19 mouse cellular contexts compared by ENCODE assay signal in genomic region chr13:91591863-91592262, GRCm38 (mm10).
DNase-seq lines count a peak whose midpoint lies in the region; ATAC-seq and TF ChIP-seq lines count a peak whose summit lies in the region.
"Had no signal": no experiment of that assay in that cellular context is flagged by ENCODE, and none has a peak within 500 bp of the region (broad histone marks: within the 10 kb centered on the region; RNA-seq: fewer than 3 reads in every experiment).

No protein-coding gene starts in this region.

- no peak overlapping the region for H3K9ac ChIP-seq in hindbrain, embryonic 16.5 days (ENCODE audit: low read depth, low read length)
- no peak overlapping the region for H3K9ac ChIP-seq in hindbrain, embryonic 11.5 days (ENCODE audit: low read depth, low read length)
- H3K9ac ChIP-seq: kidney, embryonic 15.5 days; liver, embryonic 14.5 days; neural tube, embryonic 13.5 days had no signal

- no peaks in the 10 kb centered on the region for H3K27me3 ChIP-seq in hindbrain, embryonic 16.5 days (replicated peaks; ENCODE audit: control insufficient read depth, insufficient read depth, low read length)
- no peaks in the 10 kb centered on the region for H3K27me3 ChIP-seq in hindbrain, embryonic 11.5 days (ENCODE audit: control insufficient read depth, insufficient read depth, low read length)
- H3K27me3 ChIP-seq: kidney, embryonic 15.5 days; neural tube, embryonic 13.5 days had no signal

- no peaks in the 10 kb centered on the region for H3K4me1 ChIP-seq in hindbrain, embryonic 16.5 days (ENCODE audit: control insufficient read depth, insufficient read depth, low read depth, low read length)
- H3K4me1 ChIP-seq in hindbrain, embryonic 11.5 days (replicated peaks; ENCODE audit: control insufficient read depth, insufficient read depth, low read length): no peaks in the 10 kb centered on the region
- H3K4me1 ChIP-seq: kidney, embryonic 15.5 days; limb, embryonic 10.5 days; neural tube, embryonic 13.5 days had no signal

- H3K9me3 ChIP-seq in hindbrain, embryonic 16.5 days (ENCODE audit: control insufficient read depth, low read length): no peaks in the 10 kb centered on the region
- H3K9me3 ChIP-seq in hindbrain, embryonic 11.5 days (ENCODE audit: control insufficient read depth, low read length): no peaks in the 10 kb centered on the region
- H3K9me3 ChIP-seq: kidney, embryonic 15.5 days; limb, embryonic 10.5 days; neural tube, embryonic 13.5 days had no signal

- no peak for DNase-seq in cerebellum, postnatal 4 days (ENCODE audit: low spot score in 2 of 2)
- no peak for DNase-seq in hindbrain, embryonic 11.5 days (ENCODE audit: low spot score)
- DNase-seq in cerebellum, adult 18-20 months: peak; percentile 40 to 53
- DNase-seq in layer of hippocampus, adult 2 months (ENCODE audit: low spot score in 2 of 2): peak; percentile 45 to 48
- DNase-seq in kidney, adult 18-20 months: no peak
- DNase-seq in gastrocnemius, postnatal 25 days: no peak
- DNase-seq: adrenal gland, postnatal 10 days; embryo, embryonic 11 days; heart, adult 2 months; lung, postnatal 10 days; right cerebral cortex, postnatal 4 days; thymus, adult 2 months had no signal

- no peak overlapping the region for H3K4me2 ChIP-seq in hindbrain, embryonic 16.5 days (ENCODE audit: low read length)
- no peak overlapping the region for H3K4me2 ChIP-seq in hindbrain, embryonic 11.5 days (replicated peaks; ENCODE audit: low read depth, low read length)
- H3K4me2 ChIP-seq: kidney, embryonic 15.5 days; neural tube, embryonic 13.5 days had no signal

- WGBS in hindbrain, embryonic 16.5 days: 56% methylated on average over 4 of the region's 4 CpGs
- WGBS in hindbrain, embryonic 11.5 days: 76% methylated on average over 4 of the region's 4 CpGs

- TF ChIP-seq CTCF in layer of hippocampus, adult 2 months (conservative IDR thresholded peaks at IDR 0.05): no peak

- H3K4me3 ChIP-seq in hindbrain, embryonic 16.5 days (ENCODE audit: low read length): no peak overlapping the region
- no peak overlapping the region for H3K4me3 ChIP-seq in hindbrain, embryonic 11.5 days (ENCODE audit: low read depth, low read length)
- H3K4me3 ChIP-seq in layer of hippocampus, adult 2 months: no peak overlapping the region
- H3K4me3 ChIP-seq: heart, adult 2 months; kidney, embryonic 15.5 days; limb, embryonic 10.5 days; neural tube, embryonic 13.5 days had no signal

- no peak overlapping the region for H3K27ac ChIP-seq in hindbrain, embryonic 16.5 days (ENCODE audit: low read depth, low read length)
- no peak overlapping the region for H3K27ac ChIP-seq in hindbrain, embryonic 11.5 days (ENCODE audit: low read depth, low read length)
- peak overlapping the region; percentile 74 for H3K27ac ChIP-seq in layer of hippocampus, adult 2 months
- H3K27ac ChIP-seq: heart, adult 2 months; kidney, embryonic 15.5 days; limb, embryonic 10.5 days; liver, embryonic 14.5 days; neural tube, embryonic 13.5 days had no signal

- peak; percentile 91 for ATAC-seq in cerebellum, adult (ENCODE audit: insufficient number of reproducible peaks, low FRiP score, low TSS enrichment)
- peak; percentile 52; the same call in 1 of the 2 replicates for ATAC-seq in hindbrain, embryonic 16.5 days
- ATAC-seq in hindbrain, embryonic 11.5 days (ENCODE audit: low FRiP score): no peak
- ATAC-seq: inflammation-experienced regulatory T-cells, adult 6 months had no signal

- H3K36me3 ChIP-seq in hindbrain, embryonic 16.5 days (ENCODE audit: control insufficient read depth, insufficient read depth, low read length): no peaks in the 10 kb centered on the region
- no peaks in the 10 kb centered on the region for H3K36me3 ChIP-seq in hindbrain, embryonic 11.5 days (ENCODE audit: control insufficient read depth, insufficient read depth, low read length)
- H3K36me3 ChIP-seq: kidney, embryonic 15.5 days; limb, embryonic 10.5 days; neural tube, embryonic 13.5 days had no signal

Comparison
In these comparisons a context has a peak if more than half of its experiments do, and no peak if none do; other contexts are left out.
1. DNase-seq: peak in cerebellum, adult 18-20 months (2 of 2) and layer of hippocampus, adult 2 months (2 of 2); none in cerebellum, postnatal 4 days (0 of 2), hindbrain, embryonic 11.5 days (single experiment), kidney, adult 18-20 months (single experiment) and gastrocnemius, postnatal 25 days (single experiment).